Mouse (Mus musculus) liver, postnatal 0 days (tissue): ENCODE measurements at regions not wholly inside any gene's neighbourhood (a gene's known extent, or its start where the extent isn't known, plus 50 kb on each side); places are given as distances from the start of the nearest gene placed in this dataset.

ENCODE experiments used
- ATAC-seq: fragments of 200-750 bp; cut with Nextera tagmentation; 2 replicates; pipeline ENCODE4 v1.8.0; 2017; ENCODE audit warnings: mild to moderate bottlenecking, moderate library complexity
- DNase-seq: peaks from one replicate; pipeline ENCODE4 v3.0.0-alpha.2; 2016
- H3K27ac ChIP-seq: fragments of 300-500 bp; sonication (generic); 2 replicates; pipeline ENCODE4 v1.5.1; 2014; ENCODE audit warnings: antibody characterized with exemption, moderate library complexity, mild to moderate bottlenecking, low read depth
- H3K27me3 ChIP-seq: fragments of 300-500 bp; sonication (generic); 2 replicates; pipeline ENCODE4 v1.6.1; 2014; ENCODE audit warnings: low read length, control low read depth, mixed read lengths; ENCODE audit not compliant: insufficient read depth
- H3K36me3 ChIP-seq: fragments of 300-500 bp; sonication (generic); replicated peaks from 2 replicates; pipeline ENCODE4 v1.6.1; 2014; ENCODE audit warnings: mild to moderate bottlenecking, control low read depth, low read length, moderate library complexity, mixed read lengths; ENCODE audit not compliant: insufficient read depth
- H3K4me1 ChIP-seq: fragments of 300-500 bp; sonication (generic); 2 replicates; pipeline ENCODE4 v1.6.1; 2014; ENCODE audit warnings: antibody characterized with exemption, mild to moderate bottlenecking, control low read depth; ENCODE audit not compliant: insufficient read depth
- H3K4me2 ChIP-seq: fragments of 300-500 bp; sonication (generic); 2 replicates; pipeline ENCODE4 v1.6.1; 2014; ENCODE audit warnings: low read depth, mild to moderate bottlenecking, low read length, moderate library complexity, mixed read lengths
- H3K4me3 ChIP-seq: fragments of 300-500 bp; sonication (generic); 2 replicates; pipeline ENCODE4 v1.5.1; 2014; ENCODE audit warnings: low read depth, low read length
- H3K9ac ChIP-seq: fragments of 300-500 bp; sonication (generic); replicated peaks from 2 replicates; pipeline ENCODE4 v1.6.1; 2014; ENCODE audit warnings: mild to moderate bottlenecking, moderate library complexity
- H3K9me3 ChIP-seq: fragments of 300-500 bp; sonication (generic); 2 replicates; pipeline ENCODE4 v1.6.1; 2016; ENCODE audit warnings: mild to moderate bottlenecking, control low read depth, low read length, mixed read lengths
- CTCF ChIP-seq: sonication (generic); IDR thresholded peaks from 2 replicates; pipeline ENCODE4 v1.5.1; 2016; ENCODE audit warnings: antibody characterized with exemption, low read depth
- EP300 ChIP-seq: IDR thresholded peaks from 2 replicates; pipeline ENCODE4 v1.6.1; 2016; ENCODE audit warnings: antibody characterized with exemption, low read depth, mild to moderate bottlenecking
- WGBS: fragments of 180-500 bp; shearing (Covaris S2); extraction: QIAGEN DNeasy Blood & Tissue Kit; methylation state at CpG from one replicate; pipeline ENCODE4 v1.1.7; 2014; ENCODE audit not compliant: insufficient replicate concordance; 5-methylcytosine and 5-hydroxymethylcytosine counted together

DNA sequence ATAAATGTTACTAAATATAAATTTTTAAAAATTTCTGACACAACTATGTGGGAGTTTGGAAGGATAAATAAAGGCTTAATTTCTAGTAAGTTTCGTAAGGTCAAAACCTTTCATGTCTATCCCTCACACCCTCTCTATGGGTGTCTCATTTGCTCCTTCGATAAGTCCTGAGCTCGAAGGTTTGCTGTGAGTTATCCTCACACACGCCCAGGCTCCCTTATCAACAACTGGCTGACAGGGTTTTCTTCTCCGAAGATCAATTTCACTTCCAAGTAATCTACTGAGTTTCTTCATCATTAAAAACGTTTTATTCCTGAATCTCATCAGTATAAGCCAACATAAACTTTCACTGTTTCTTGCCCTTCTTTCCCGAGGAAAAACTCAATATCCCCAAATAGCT lies 416.0 kb upstream of the Nudt12 start:
- Histone ChIP-seq H3K9ac (no peak overlapping the region), H3K4me1 (no peaks in the 10 kb centered on the region), H3K27me3 (no peaks in the 10 kb centered on the region), H3K4me2 (no peak overlapping the region), H3K27ac (no peak overlapping the region), H3K9me3 (no peaks in the 10 kb centered on the region), H3K4me3 (no peak overlapping the region), H3K36me3 (no peaks in the 10 kb centered on the region)
- DNase-seq: no peak
- TF ChIP-seq EP300 (no peak), CTCF (no peak)
- 59% methylated on average over 7 of the region's 7 CpGs for WGBS
- ATAC-seq: no peak

DNA sequence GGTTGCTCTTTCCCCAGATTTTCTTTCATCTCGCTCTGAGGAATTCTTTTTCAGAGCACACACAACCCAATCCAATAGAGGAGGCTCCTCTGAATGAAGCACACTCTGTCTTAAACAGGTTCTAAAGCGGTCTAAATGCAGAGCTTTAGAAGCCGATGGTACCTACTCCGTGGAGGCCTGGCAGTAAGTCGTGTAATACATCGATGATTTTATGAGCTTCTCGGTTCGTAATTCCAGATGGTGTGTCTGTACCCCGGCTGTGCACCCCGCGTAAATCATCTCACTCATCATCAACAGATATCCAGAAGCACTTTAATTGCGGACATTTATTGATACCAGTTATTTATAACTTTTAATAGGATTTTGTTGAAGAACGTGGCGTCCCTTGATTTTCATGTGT lies 408.3 kb upstream of the Nudt12 start:
- Histone ChIP-seq H3K4me3 (no peak overlapping the region), H3K4me2 (no peak overlapping the region), H3K27me3 (no peaks in the 10 kb centered on the region), H3K9me3 (no peaks in the 10 kb centered on the region), H3K4me1 (no peaks in the 10 kb centered on the region), H3K27ac (no peak overlapping the region), H3K36me3 (no peaks in the 10 kb centered on the region), H3K9ac (no peak overlapping the region)
- no peak for ATAC-seq
- 81% methylated on average over 14 of the region's 14 CpGs for WGBS
- no peak for DNase-seq
- TF ChIP-seq CTCF (no peak), EP300 (no peak)

DNA sequence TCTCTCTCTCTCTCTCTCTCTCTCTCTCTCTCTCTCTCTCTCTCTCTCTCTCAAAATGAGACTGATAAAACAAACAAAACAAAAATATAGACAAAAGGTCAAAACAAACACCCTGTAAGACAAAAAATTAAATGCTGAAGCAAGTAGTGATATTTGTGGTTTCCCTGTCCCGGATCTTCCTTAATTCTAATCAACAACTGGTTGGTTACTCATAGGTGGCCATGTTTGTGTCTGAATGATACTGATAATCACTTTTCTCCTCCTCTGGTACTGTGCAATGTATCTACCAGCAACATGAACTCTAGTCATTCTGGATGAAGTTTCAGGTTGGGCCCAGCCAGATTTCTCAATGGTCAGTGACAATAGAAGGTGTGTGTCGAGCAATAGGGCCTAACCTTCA lies 396.1 kb upstream of the Nudt12 start:
- Histone ChIP-seq H3K9me3 (no peaks in the 10 kb centered on the region), H3K4me2 (no peak overlapping the region), H3K27ac (no peak overlapping the region), H3K4me3 (no peak overlapping the region), H3K36me3 (no peaks in the 10 kb centered on the region), H3K27me3 (no peaks in the 10 kb centered on the region), H3K4me1 (no peaks in the 10 kb centered on the region), H3K9ac (no peak overlapping the region)
- DNase-seq (no peak), ATAC-seq (no peak)
- TF ChIP-seq EP300: no peak
- WGBS: 55% methylated on average over 2 of the region's 2 CpGs

DNA sequence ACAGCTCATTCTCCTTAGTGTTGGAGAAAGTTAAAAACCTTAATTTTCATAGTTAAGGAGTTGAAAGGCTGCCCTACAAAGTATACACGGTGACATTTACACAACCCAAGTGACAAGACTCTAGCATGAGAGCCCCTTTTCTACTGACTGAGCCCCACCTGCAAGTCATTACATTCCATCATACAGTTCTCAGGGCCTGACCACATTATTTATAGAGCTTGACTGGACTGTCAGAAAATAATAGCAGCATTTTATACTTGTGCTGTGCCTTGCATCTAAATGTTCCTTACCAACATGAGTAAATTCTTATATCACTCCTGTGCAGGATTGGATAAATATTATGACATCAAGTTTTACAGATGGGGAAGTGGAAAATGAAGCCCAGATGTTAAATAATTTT lies 391.4 kb upstream of the Nudt12 start:
- Histone ChIP-seq H3K4me1 (no peaks in the 10 kb centered on the region), H3K36me3 (no peaks in the 10 kb centered on the region), H3K9me3 (no peaks in the 10 kb centered on the region), H3K4me2 (no peak overlapping the region), H3K27me3 (no peaks in the 10 kb centered on the region), H3K27ac (no peak overlapping the region), H3K4me3 (no peak overlapping the region), H3K9ac (no peak overlapping the region)
- ATAC-seq (no peak), DNase-seq (no peak)
- 80% methylated on average over 1 of the region's 1 CpGs for WGBS
- TF ChIP-seq EP300 (no peak), CTCF (no peak)

DNA sequence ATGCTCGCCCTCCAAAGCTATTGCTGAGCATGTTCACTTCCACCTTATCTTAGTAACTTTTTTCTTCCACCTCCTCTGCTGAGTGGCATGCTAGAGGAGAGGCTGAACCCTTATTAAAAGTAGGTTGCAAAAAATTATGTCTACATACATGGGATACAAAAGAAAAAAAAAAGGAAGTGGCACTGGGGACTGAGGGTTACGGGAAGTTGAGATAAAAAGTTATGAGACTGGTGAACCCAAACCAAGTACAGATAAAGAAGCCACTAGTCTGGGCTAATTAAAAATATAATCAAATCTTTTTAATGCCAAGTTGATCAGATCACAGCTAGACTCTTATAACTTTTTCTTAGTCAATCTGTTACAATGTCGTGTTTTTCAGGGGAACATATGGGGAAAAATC lies 384.2 kb upstream of the Nudt12 start:
- Histone ChIP-seq H3K36me3 (no peaks in the 10 kb centered on the region), H3K27me3 (no peaks in the 10 kb centered on the region), H3K9ac (no peak overlapping the region), H3K4me2 (no peak overlapping the region), H3K4me1 (no peaks in the 10 kb centered on the region), H3K4me3 (no peak overlapping the region), H3K9me3 (no peaks in the 10 kb centered on the region), H3K27ac (no peak overlapping the region)
- TF ChIP-seq CTCF (no peak), EP300 (no peak)
- WGBS: 60% methylated on average over 3 of the region's 3 CpGs
- DNase-seq (no peak), ATAC-seq (no peak)

DNA sequence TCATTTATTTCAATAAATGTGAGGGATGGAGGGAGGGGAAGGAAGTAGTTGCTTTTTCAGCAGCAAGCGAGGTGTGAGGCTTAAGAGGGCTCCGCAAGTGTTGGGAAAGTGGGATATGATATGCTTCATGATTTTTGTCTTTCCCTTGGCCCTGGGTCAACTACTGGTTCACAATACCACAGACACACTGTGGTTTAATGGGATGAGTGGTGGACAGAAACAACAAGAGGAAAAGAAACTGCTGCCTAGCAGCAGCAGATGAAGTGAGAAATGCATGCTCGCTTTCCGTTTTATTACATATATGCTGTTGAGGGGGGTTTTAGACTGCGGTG lies 369.9 kb upstream of the Nudt12 start:
- Histone ChIP-seq H3K4me2 (no peak overlapping the region), H3K9ac (no peak overlapping the region), H3K4me1 (no peaks in the 10 kb centered on the region), H3K27me3 (no peaks in the 10 kb centered on the region), H3K36me3 (no peaks in the 10 kb centered on the region), H3K4me3 (no peak overlapping the region), H3K9me3 (no peaks in the 10 kb centered on the region), H3K27ac (no peak overlapping the region)
- ATAC-seq (no peak), DNase-seq (no peak)
- WGBS: 84% methylated on average over 5 of the region's 5 CpGs
- TF ChIP-seq CTCF: no peak
- TF ChIP-seq EP300: no peak
